Mouse (Mus musculus) hindbrain, embryonic 15.5 days (tissue): ENCODE data around the gene Srcap. TPM values are rescaled to one million over a fixed set of nuclear protein-coding genes. Genes with fewer than 3 reads are reported as not detected.

Source experiments
- ATAC-seq: fragments of 200-750 bp; cut with Nextera tagmentation; 2 replicates; pipeline ENCODE4 v1.8.0; 2017; ENCODE audit warnings: low read depth, moderate number of reproducible peaks, moderate TSS enrichment; ENCODE audit not compliant: low FRiP score
- H3K27ac ChIP-seq: fragments of 300-500 bp; sonication (generic); replicated peaks from 2 replicates; pipeline ENCODE4 v1.5.1; 2015; ENCODE audit warnings: mild to moderate bottlenecking, inconsistent platforms
- H3K27me3 ChIP-seq: fragments of 300-500 bp; sonication (generic); 2 replicates; pipeline ENCODE4 v1.6.1; 2015; ENCODE audit warnings: control low read depth, inconsistent platforms
- H3K36me3 ChIP-seq: fragments of 300-500 bp; sonication (generic); 2 replicates; pipeline ENCODE4 v1.6.1; 2015; ENCODE audit warnings: control low read depth, inconsistent platforms
- H3K4me1 ChIP-seq: fragments of 300-500 bp; sonication (generic); replicated peaks from 2 replicates; pipeline ENCODE4 v1.6.1; 2015; ENCODE audit warnings: control low read depth, inconsistent platforms
- H3K4me2 ChIP-seq: fragments of 300-500 bp; sonication (generic); 2 replicates; pipeline ENCODE4 v1.6.1; 2015; ENCODE audit warnings: moderate library complexity, mild to moderate bottlenecking, inconsistent platforms
- H3K4me3 ChIP-seq: fragments of 300-500 bp; sonication (generic); 2 replicates; pipeline ENCODE4 v1.5.1; 2015; ENCODE audit warnings: mild to moderate bottlenecking, inconsistent platforms
- H3K9ac ChIP-seq: fragments of 300-500 bp; sonication (generic); 2 replicates; pipeline ENCODE4 v1.6.1; 2015; ENCODE audit warnings: inconsistent platforms
- H3K9me3 ChIP-seq: fragments of 300-500 bp; sonication (generic); 2 replicates; pipeline ENCODE4 v1.6.1; 2016; ENCODE audit warnings: control low read depth, inconsistent platforms
- WGBS: fragments of 180-500 bp; shearing (Covaris S2); methylation state at CpG from one replicate; pipeline ENCODE4 v1.1.7; 2015; 5-methylcytosine and 5-hydroxymethylcytosine counted together
- polyA plus RNA-seq: library from polyadenylated mRNA; unstranded; fragments of >200 nt; fragmentation: Nextera tagmentation; extraction: Ambion mirVana; gene quantifications from 2 replicates; pipeline ENCODE4 v1.2.1, GENCODE M21; 2015

The Srcap gene
- polyA plus RNA-seq, 1 experiment from 2014 or later = 57.4 TPM

DNA sequence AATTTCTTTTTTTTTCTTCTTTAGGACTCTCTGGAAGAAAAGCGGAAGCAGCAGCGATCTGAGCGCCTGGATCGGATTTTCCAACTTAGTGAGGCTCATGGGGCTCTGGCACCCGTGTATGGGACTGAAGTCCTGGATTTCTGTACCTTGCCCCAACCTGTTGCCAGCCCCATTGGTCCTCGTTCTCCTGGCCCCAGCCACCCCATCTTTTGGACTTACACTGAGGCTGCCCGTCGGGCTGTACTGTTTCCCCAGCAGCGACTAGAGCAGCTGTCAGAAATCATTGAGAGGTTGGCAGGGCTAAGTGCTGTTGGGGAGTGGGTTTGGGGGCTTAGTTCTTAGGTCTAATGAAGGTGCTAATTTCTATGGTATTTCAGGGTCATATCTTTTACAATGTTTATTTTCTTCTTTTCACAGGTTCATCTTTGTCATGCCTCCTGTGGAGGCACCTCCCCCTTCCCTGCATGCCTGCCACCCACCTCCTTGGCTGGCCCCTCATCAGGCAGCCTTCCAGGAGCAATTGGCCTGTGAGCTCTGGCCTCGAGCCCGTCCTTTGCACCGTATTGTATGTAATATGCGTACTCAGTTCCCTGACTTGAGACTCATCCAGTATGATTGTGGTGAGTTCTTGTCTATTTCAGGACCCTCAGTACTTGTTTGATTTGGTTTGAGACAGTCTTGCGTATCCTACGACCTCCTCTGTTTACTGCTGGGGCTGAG is 37.5 kb downstream of the Srcap start:
- 82% methylated on average over 15 of the region's 15 CpGs for WGBS
- no peak for ATAC-seq
- Histone ChIP-seq H3K4me2 (no peak overlapping the region), H3K9me3 (no peaks in the 10 kb centered on the region), H3K27me3 (no peaks in the 10 kb centered on the region), H3K36me3 (peaks cover 73% of the 10 kb centered on the region), H3K9ac (no peak overlapping the region), H3K27ac (no peak overlapping the region), H3K4me3 (no peak overlapping the region), H3K4me1 (no peaks in the 10 kb centered on the region)

DNA sequence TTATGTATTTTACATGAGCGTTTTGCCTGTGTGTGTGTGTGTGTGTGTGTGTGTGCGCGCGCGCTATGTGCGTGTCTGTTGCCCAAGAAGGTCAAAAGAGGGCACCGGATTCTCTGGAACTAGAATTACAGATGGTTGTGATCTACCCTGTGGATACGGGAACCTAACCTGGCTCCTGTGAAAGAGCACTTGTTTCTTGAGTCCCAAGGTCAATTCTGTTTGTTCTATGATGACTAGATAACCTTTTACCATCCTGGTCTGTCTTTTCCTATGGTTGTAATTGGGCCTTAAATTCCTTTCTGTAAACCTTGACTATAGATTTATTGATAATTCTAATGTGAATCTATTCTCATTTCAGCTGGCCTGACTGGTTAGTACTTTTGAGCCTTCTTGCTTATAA is 39.8 kb downstream of the Srcap start:
- ATAC-seq = no peak
- Histone ChIP-seq H3K4me3 (no peak overlapping the region), H3K9me3 (no peaks in the 10 kb centered on the region), H3K4me1 (no peaks in the 10 kb centered on the region), H3K9ac (no peak overlapping the region), H3K27me3 (no peaks in the 10 kb centered on the region), H3K4me2 (no peak overlapping the region), H3K27ac (no peak overlapping the region), H3K36me3 (peaks cover 77% of the 10 kb centered on the region)
- WGBS = over 99% methylated on average over 8 of the region's 8 CpGs

DNA sequence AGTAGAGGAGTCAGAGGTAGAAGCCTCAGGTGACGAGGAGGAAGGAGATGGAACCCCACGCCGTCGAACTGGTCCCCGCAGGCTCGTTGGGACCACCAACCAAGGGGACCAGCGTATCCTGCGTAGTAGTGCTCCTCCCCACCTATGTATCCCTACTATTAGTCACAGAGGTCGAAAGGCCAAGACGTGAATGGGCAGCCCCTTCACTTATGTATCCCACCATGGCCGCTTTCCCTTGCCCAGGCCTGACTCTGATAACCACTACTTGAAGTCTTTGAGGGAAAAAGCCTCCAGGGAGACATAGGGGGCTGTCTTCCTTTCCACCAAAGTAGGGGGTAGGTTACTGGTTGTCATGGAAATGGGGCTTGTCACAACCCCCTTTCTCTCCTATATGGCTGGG is 48.8 kb downstream of the Srcap start:
- H3K36me3 ChIP-seq = peaks cover 73% of the 10 kb centered on the region
- no peaks in the 10 kb centered on the region for H3K9me3 ChIP-seq
- no peaks in the 10 kb centered on the region for H3K27me3 ChIP-seq
- no peaks in the 10 kb centered on the region for H3K4me1 ChIP-seq
- ATAC-seq = no peak
- no peak overlapping the region for H3K27ac ChIP-seq
- no peak overlapping the region for H3K9ac ChIP-seq
- H3K4me2 ChIP-seq = no peak overlapping the region
- H3K4me3 ChIP-seq = no peak overlapping the region
- WGBS = 92% methylated on average over 11 of the region's 11 CpGs

DNA sequence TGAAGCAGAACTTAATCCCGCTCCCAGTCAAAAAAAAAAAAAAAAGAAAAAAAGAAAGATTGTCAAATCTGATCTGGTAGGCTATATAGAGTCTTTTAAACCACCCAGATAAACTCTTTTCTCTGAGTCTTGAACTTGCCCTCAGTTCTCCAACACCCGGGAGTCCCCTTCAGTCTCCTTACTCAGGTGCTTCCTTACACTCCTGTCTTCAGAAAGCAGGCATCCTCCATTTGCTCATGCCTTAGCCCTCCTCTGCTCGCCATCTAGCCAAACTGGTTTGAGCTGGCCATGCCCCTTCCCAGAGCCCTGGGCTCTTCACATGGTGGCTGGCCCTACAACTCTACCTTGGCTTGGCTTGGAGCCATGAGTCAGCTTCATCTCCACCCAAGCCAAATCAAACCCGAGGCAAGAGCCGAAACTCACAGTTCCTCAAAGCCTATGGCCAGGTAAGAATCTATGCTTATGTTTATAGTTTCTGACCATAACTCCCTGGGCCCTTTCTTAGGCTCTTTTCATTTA is 49.6 kb downstream of the Srcap start, which contains the start of gene Tmem265:
Gene Tmem265, plus strand, starts transcription at position 51 of the 519 bp plus-strand sequence.
- no peaks in the 10 kb centered on the region for H3K4me1 ChIP-seq
- no peaks in the 10 kb centered on the region for H3K27me3 ChIP-seq
- H3K9ac ChIP-seq = no peak within 1 kb of the TSS
- H3K36me3 ChIP-seq = peaks cover 71% of the 10 kb centered on the region
- ATAC-seq = no peak
- 90% methylated on average over 5 of the region's 5 CpGs for WGBS
- no peak within 1 kb of the TSS for H3K27ac ChIP-seq
- no peak within 1 kb of the TSS for H3K4me2 ChIP-seq
- no peaks in the 10 kb centered on the region for H3K9me3 ChIP-seq
- H3K4me3 ChIP-seq = no peak within 1 kb of the TSS

DNA sequence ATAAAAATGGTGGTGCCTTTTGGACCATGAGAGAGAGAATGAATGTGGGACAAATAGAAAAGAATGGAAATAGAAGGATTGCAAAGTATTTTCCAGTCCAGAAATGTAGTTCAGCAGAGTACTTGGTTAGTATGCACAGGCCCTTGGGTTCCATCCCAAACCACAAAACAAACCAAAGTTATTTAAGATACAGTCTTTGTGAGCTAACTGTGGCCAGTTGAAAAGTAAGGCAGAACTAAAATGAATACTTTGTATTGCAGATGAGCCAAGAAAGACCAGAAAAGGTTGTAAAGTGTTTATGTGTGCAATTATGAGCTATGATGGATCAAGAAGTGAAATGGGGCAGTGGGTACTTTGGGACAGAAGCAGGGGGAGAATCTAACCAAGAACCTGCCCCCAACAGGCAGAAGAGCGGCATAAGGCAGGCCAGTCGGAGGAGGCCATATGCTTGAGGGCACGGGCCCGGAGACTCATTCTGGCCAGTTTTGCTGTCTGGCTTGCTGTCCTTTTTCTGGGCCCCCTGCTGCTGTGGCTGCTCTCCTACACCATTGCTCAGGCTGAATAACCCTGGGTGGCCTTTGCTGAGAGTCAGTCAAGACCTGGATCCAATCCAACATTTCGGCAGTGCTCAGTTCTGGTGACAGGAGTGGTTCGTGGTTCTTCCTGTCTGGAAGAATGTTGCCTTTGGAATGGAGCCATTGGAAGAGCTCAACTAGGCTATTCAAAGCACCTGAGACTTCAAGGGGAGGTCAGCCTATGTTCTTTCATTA is 52.8 kb downstream of the Srcap start:
- H3K4me3 ChIP-seq = no peak overlapping the region
- no peak overlapping the region for H3K9ac ChIP-seq
- ATAC-seq = no peak
- WGBS = 62% methylated on average over 6 of the region's 6 CpGs
- H3K36me3 ChIP-seq = peaks cover 63% of the 10 kb centered on the region
- H3K27ac ChIP-seq = 0 out of 2 replicates have a peak overlapping the region, but pooled peaks have one; percentile 42
- H3K4me2 ChIP-seq = no peak overlapping the region
- no peaks in the 10 kb centered on the region for H3K4me1 ChIP-seq
- H3K9me3 ChIP-seq = no peaks in the 10 kb centered on the region
- no peaks in the 10 kb centered on the region for H3K27me3 ChIP-seq

DNA sequence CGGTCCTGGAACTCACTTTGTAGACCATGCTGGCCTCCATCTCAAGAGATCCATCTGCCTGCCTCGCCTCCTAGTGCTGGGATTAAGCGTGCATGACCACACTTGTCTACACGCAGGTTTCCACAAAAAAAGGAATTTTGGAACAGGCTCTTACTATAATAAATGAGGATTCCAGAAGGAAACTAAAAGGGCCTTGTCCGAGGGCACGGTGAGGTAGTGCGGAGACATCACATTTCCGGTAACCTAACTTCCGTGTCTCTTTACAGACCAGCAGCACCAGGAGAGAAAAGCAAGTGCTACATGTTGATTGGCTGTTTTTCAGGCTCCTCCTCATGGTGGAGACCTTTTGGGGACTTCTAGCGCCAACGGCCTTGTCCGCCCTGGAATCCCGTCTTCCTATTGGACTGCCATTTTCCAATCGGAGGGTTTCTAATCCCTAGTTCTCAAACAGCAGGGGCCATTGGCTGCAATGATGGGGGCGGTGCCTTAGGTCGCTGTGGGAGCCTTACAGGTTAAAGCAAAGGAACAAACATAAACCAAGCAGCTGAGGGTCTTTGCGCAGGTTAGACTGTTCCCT is 61.2 kb downstream of the Srcap start, which contains the start of gene Phkg2:
Gene Phkg2, plus strand, starts transcription at position 446 of the 577 bp plus-strand sequence.
- Histone ChIP-seq H3K27ac (peak within 1 kb of the TSS; percentile 79), H3K9ac (peak within 1 kb of the TSS; percentile 90), H3K4me2 (peak within 1 kb of the TSS; percentile 97), H3K36me3 (peaks cover 14% of the 10 kb centered on the region; the same call in 1 of the 2 replicates), H3K9me3 (no peaks in the 10 kb centered on the region), H3K4me1 (peaks cover 27% of the 10 kb centered on the region), H3K4me3 (peak within 1 kb of the TSS; percentile 92), H3K27me3 (no peaks in the 10 kb centered on the region)
- 0% methylated on average over 17 of the region's 17 CpGs for WGBS
- ATAC-seq = peak; percentile 99

DNA sequence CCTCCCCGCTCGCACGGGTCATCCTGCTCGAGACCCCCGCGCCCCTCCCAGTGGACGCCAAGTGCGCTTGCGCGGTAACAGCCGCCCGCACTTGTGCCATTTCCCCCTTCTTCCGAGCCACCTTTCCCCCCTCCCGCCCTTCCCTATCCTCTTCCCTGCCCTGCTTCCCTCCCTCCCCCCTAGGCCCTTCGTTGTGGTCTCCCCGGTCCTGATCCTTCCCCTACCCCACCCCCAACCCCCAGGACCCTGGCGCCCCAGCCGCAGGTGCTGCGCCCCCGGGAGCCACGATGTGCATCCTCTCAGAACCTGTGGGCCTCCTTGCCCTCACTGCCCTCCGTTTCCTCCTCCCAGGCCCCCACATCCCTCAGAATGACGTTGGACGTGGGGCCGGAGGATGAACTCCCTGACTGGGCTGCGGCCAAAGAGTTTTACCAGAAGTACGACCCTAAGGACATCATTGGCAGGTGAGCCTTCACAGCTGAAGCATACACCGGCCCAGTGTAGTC is 61.8 kb downstream of the Srcap start:
- peak; percentile 4; the same call in 1 of the 2 replicates for ATAC-seq
- Histone ChIP-seq H3K27me3 (no peaks in the 10 kb centered on the region), H3K4me2 (peak overlapping the region; percentile 97), H3K36me3 (peaks cover 17% of the 10 kb centered on the region; the same call in 1 of the 2 replicates), H3K4me1 (peaks cover 27% of the 10 kb centered on the region), H3K9me3 (no peaks in the 10 kb centered on the region), H3K27ac (peak overlapping the region; percentile 79), H3K9ac (peak overlapping the region; percentile 90), H3K4me3 (peak overlapping the region; percentile 92)
- WGBS = 1% methylated on average over 28 of the region's 28 CpGs

DNA sequence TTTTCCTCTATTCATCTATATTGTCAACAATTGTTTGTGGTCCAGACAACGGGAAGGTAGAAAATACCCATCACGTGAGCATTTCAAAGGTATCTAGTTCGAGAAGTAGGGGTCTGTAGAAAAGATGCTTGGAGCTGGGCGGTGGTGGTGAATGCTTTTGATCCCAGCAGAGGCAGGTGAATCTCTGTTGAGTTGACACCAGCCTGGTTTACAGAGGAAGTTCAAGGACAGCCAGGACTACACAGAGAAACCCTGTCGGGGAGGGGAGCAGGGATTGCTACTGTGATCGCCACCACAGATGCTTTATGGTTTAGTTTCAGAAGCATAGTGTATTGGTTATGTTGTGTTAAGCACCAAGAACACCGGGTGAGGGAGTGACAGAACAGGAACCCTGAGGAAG is 62.3 kb downstream of the Srcap start:
- H3K4me1 ChIP-seq = peaks cover 27% of the 10 kb centered on the region
- peak overlapping the region; percentile 90 for H3K9ac ChIP-seq
- H3K9me3 ChIP-seq = no peaks in the 10 kb centered on the region
- peak overlapping the region; percentile 79 for H3K27ac ChIP-seq
- H3K4me3 ChIP-seq = peak overlapping the region; percentile 92
- H3K36me3 ChIP-seq = peaks cover 12% of the 10 kb centered on the region; the same call in 1 of the 2 replicates
- 23% methylated on average over 7 of the region's 7 CpGs for WGBS
- no peaks in the 10 kb centered on the region for H3K27me3 ChIP-seq
- ATAC-seq = no peak
- peak overlapping the region; percentile 97 for H3K4me2 ChIP-seq

DNA sequence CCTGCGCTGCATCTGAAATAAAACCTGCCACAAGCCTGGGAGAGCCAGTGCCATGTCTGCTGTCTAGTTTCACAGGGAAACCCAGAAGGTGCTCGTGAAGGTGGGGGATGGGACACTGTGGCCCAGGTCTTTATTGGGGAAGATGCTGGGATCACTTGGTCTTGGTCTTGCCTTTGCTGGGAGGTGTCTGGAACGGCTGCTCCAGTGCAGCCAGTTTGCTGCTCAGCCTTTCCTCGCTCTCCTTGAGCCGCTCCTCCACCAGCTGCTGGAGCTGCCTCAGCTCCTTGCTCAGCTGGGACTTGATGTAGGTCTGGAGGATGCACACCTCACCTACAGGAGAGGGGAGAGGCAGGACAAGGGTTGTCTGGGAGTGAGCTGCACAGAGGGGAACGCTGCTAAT is 71.5 kb downstream of the Srcap start:
- Histone ChIP-seq H3K4me3 (no peak overlapping the region), H3K9me3 (no peaks in the 10 kb centered on the region), H3K36me3 (peaks cover 50% of the 10 kb centered on the region), H3K4me1 (peaks cover 10% of the 10 kb centered on the region), H3K4me2 (no peak overlapping the region), H3K27me3 (no peaks in the 10 kb centered on the region), H3K9ac (no peak overlapping the region), H3K27ac (no peak overlapping the region)
- no peak for ATAC-seq
- WGBS = 95% methylated on average over 6 of the region's 6 CpGs

DNA sequence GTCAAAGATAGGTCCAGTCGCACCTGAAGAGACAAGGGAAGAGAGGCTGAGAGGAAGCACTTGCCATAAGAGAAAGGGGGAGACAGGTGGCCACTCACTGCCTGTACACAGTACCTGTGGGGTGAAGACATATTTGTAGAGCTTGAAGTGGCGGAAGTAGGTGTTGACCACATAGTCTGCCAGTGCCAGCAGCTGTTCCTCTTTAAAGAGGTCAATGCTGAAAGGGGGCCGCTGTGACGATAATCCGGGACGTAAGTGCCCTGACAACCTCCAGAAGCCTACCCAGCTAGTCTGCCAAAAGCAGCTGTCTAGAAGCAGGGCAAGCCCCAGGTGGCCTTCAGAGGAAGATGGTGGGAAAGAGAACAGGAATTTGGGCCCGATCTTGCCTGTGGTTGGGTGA is 73.2 kb downstream of the Srcap start:
- Histone ChIP-seq H3K9ac (no peak overlapping the region), H3K27ac (no peak overlapping the region), H3K4me1 (peaks cover 20% of the 10 kb centered on the region), H3K4me2 (no peak overlapping the region), H3K27me3 (no peaks in the 10 kb centered on the region), H3K4me3 (no peak overlapping the region), H3K36me3 (peaks cover 39% of the 10 kb centered on the region), H3K9me3 (no peaks in the 10 kb centered on the region)
- 86% methylated on average over 7 of the region's 7 CpGs for WGBS
- no peak for ATAC-seq

DNA sequence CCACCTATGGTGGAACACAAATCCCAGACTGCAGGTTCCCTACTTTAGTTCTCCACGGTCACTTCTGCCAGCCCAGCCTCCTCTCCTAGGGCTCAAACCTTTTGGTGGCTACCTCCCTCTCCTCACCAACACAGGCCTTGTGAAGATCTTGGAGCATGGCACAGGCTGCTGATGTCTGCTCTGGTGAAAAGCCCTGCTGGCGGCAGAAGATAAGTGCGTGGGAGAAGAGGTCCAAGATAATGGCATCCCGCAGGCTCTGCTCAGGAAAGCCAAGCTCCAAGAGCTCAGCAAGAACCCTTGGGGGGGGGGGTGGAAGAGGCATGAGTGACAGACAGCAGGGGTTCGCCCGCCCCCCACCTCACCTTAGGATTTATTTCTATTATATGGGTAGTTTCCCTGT is 74.4 kb downstream of the Srcap start:
- H3K27ac ChIP-seq = no peak overlapping the region
- H3K9ac ChIP-seq = no peak overlapping the region
- H3K9me3 ChIP-seq = no peaks in the 10 kb centered on the region
- peaks cover 38% of the 10 kb centered on the region for H3K36me3 ChIP-seq
- 93% methylated on average over 6 of the region's 6 CpGs for WGBS
- H3K4me2 ChIP-seq = no peak overlapping the region
- no peaks in the 10 kb centered on the region for H3K27me3 ChIP-seq
- no peak for ATAC-seq
- peaks cover 20% of the 10 kb centered on the region for H3K4me1 ChIP-seq
- no peak overlapping the region for H3K4me3 ChIP-seq
